Mouse (Mus musculus): ENCODE data around the gene Tead3.

DNA sequence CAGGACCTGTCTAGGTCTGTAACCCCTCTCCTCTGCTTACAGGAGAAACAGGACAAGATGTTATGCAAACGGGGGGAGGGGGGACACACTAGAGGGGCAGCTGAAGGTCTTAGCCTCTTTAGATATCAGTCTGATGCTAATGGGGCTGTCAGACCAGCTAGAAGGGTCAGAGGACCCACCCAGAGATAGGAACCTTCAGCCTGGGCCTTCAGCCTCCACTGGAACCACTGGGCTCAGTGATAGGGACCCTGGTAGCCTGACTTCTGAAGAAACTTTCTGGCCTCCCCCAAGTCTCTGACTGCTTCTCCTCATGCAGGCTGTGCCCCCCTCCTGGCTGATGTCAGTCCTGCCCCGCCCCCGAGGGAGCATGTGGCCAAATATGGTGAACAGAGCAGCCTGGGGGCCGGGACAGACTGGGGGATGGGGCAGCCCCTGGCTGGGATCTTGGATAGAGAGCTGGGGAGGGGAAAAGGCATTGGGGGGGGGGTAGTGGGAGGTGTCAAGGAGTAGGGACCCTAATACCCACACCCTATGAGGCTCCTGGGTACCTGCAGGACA, 6.5 kb downstream of the Tead3 start:
- no peak for TF ChIP-seq UBTF (IDR thresholded peaks at IDR 0.05; ENCODE audit: low read depth, low read length)
- no peak for TF ChIP-seq USF2 (conservative IDR thresholded peaks at IDR 0.05; ENCODE audit: low read depth, low read length)
- TF ChIP-seq KAT2A (IDR thresholded peaks at IDR 0.05; ENCODE audit: insufficient replicate concordance, low read length), result no peak
- no peak for TF ChIP-seq ZC3H11A (IDR thresholded peaks at IDR 0.05; ENCODE audit: low read depth, low read length)
- TF ChIP-seq POLR2AphosphoS2 (IDR thresholded peaks at IDR 0.05; ENCODE audit: low read depth, low read length), result no peak
- TF ChIP-seq E2F4 (IDR thresholded peaks at IDR 0.05; ENCODE audit: insufficient replicate concordance, low read depth, low read length), result no peak
- no peak for TF ChIP-seq CTCF (conservative IDR thresholded peaks at IDR 0.05 in 1 of 2, IDR thresholded peaks at IDR 0.05 in 1 of 2; ENCODE audit: low read depth in 2 of 2, low read length in 2 of 2)
- TF ChIP-seq ZNF384 (IDR thresholded peaks at IDR 0.05; ENCODE audit: low read depth, low read length), result no peak
- TF ChIP-seq CHD1 (IDR thresholded peaks at IDR 0.05; ENCODE audit: low read depth, low read length), result no peak
- TF ChIP-seq POLR2A (IDR thresholded peaks at IDR 0.05; ENCODE audit: low read depth, low read length), result no peak
- TF ChIP-seq RAD21 (IDR thresholded peaks at IDR 0.05; ENCODE audit: low read depth, low read length), result no peak
- no peak for TF ChIP-seq GABPA (IDR thresholded peaks at IDR 0.05; ENCODE audit: insufficient replicate concordance, low read depth, low read length)
- no peak for TF ChIP-seq NELFE (IDR thresholded peaks at IDR 0.05; ENCODE audit: low read depth, low read length)
